Mouse (Mus musculus) liver, adult 2 months (tissue): ENCODE measurements around the gene Noxa1.

Experiments
- CTCF ChIP-seq: fragments of 200-500 bp; IDR thresholded peaks from 2 replicates; pipeline ENCODE4 v1.5.1; 2011; ENCODE audit warnings: low read depth, low read length, control low read depth
- POLR2A ChIP-seq: fragments of 200-500 bp; IDR thresholded peaks from 2 replicates; pipeline ENCODE4 v1.6.1; 2011; ENCODE audit warnings: low read length, control low read depth; ENCODE audit not compliant: insufficient read depth; ENCODE audit errors: extremely low read depth

DNA sequence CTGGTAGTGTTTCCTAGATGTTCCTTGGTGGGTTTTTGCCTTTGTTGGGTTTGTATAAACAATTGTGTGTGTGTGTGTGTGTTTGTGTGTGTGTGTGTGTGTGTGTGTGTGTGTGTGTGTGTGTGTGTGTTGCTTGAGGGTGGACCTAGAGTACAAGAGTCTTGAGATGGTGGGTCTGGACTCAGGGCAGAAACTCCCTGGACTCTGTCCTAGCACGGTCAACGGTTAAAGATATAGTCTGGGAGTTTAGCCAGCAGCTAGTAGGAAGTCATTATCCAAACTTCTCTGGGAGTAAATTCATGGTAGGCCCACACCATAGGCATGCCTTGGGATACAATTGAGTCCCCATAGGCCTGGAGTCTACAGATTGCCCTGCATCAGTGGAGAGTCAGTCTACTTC lies 7.1 kb downstream of the Noxa1 start:
- no peak for TF ChIP-seq CTCF
- no peak for TF ChIP-seq POLR2A
